Mouse (Mus musculus): Measurements from ENCODE around the gene Sult3a1. TPM values are rescaled to one million over a fixed set of nuclear protein-coding genes. Genes with fewer than 3 reads are reported as not detected.
A peak's percentile ranks its signal among the peaks of the same experiment; 100 is the strongest.
"Not testable (repeated sequence)": the region's sequence is repeated elsewhere in the genome, so short reads cannot be mapped to it uniquely, and the experiment has no call there.

The Sult3a1 gene
- not detected for total RNA-seq (2021)
- long read RNA-seq, experiment 1, result 0 reads
- long read RNA-seq, experiment 2, result 0 reads

GRCm38 (mm10) chr10:33857421-33857820 is at the start of gene Sult3a1:
Gene Sult3a1 (plus strand): TSS chr10:33857721.
- intact Hi-C loops (cut with DNase I), result no loop called here
- no peak for DNase-seq

- intact Hi-C loops (cut with DNase I), result no loop called here
- DNase-seq, result no peak
These were observed 45.7 kb upstream of the Sult3a1 start for GRCm38 (mm10) chr10:33811807-33812206.

GRCm38 (mm10) chr10:33814266-33814665 is 43.3 kb upstream of the Sult3a1 start:
- DNase-seq, result no peak
- intact Hi-C loops (cut with DNase I), result no loop called here

- no peak for DNase-seq
- intact Hi-C loops (cut with DNase I), result no loop called here
These were observed 40.6 kb upstream of the Sult3a1 start for GRCm38 (mm10) chr10:33816923-33817322.

GRCm38 (mm10) chr10:33820892-33821291 is 36.6 kb upstream of the Sult3a1 start:
- intact Hi-C loops (cut with DNase I), result no loop called here
- no peak for DNase-seq

- intact Hi-C loops (cut with DNase I), result no loop called here
- no peak for DNase-seq
These were observed 8.5 kb downstream of the Sult3a1 start for GRCm38 (mm10) chr10:33865994-33866393.

- intact Hi-C loops (cut with DNase I), result no loop called here
- no peak for DNase-seq
These were observed 12.9 kb downstream of the Sult3a1 start for GRCm38 (mm10) chr10:33870441-33870840.

GRCm38 (mm10) chr10:33872672-33873398 is 15.3 kb downstream of the Sult3a1 start:
- intact Hi-C loops (cut with DNase I), result no loop called here

GRCm38 (mm10) chr10:33882411-33882810 is 24.9 kb downstream of the Sult3a1 start:
- intact Hi-C loops (cut with DNase I); DNase-seq: not testable (repeated sequence)

More at GRCm38 (mm10) chr10:33872672-33873398, 15.3 kb downstream of the Sult3a1 start:
- DNase-seq, result no peak

GRCm38 (mm10) chr10:33901520-33901919 is 44.0 kb downstream of the Sult3a1 start:
- DNase-seq; intact Hi-C loops (cut with DNase I): not testable (repeated sequence)

- intact Hi-C loops (cut with DNase I), result no loop called here
- peak in 1 of 2 experiments; percentile 9 for DNase-seq
These were observed 47.3 kb downstream of the Sult3a1 start, which contains the start of gene Rsph4a for GRCm38 (mm10) chr10:33904530-33905481. Gene Rsph4a (plus strand): TSS chr10:33905111.

- no peak for DNase-seq
- intact Hi-C loops (cut with DNase I), result no loop called here
These were observed 48.0 kb downstream of the Sult3a1 start for GRCm38 (mm10) chr10:33905489-33905888.

Other genes with a start within 250 kb of the Sult3a1 start
- gene Clvs2, start 233.0 kb upstream of the Sult3a1 start, total RNA-seq (2021), result not detected
- gene Sult3a2, start 71.0 kb upstream of the Sult3a1 start, total RNA-seq (2021), result not detected
- gene Rsph4a, start 47.4 kb downstream of the Sult3a1 start, total RNA-seq (2021), result under 1 TPM in 1 of 2 experiments, not detected in 1; 0.29 TPM
- 1 to 10 TPM; 8.2 to 9.2 TPM for gene Zup1, start 93.5 kb downstream of the Sult3a1 start, total RNA-seq (2021)
- gene Rwdd1, start 161.9 kb downstream of the Sult3a1 start, total RNA-seq (2021), result 100 to 1,000 TPM in 1 of 2 experiments, 10 to 100 TPM in 1; 96.1 to 101 TPM
- gene Trappc3l, start 179.9 kb downstream of the Sult3a1 start, total RNA-seq (2021), result not detected
- gene Calhm4, start 186.6 kb downstream of the Sult3a1 start, total RNA-seq (2021), result not detected
- gene Calhm5, start 238.8 kb downstream of the Sult3a1 start, total RNA-seq (2021), result under 1 TPM; 0.51 to 0.60 TPM